Mouse (Mus musculus) G1E (cell line): ENCODE measurements around the gene Rplp2.

Experiments
- CTCF ChIP-seq: IDR thresholded peaks from 2 replicates; pipeline ENCODE4 v1.5.1; 2012; ENCODE audit warnings: low read depth, low read length, inconsistent platforms, mixed read lengths
- GATA1 ChIP-seq: IDR thresholded peaks from 2 replicates; pipeline ENCODE4 v1.6.1; 2012; ENCODE audit warnings: borderline replicate concordance, low read length, inconsistent platforms, mixed read lengths
- GATA2 ChIP-seq: IDR thresholded peaks from 2 replicates; pipeline ENCODE4 v1.6.1; 2012; ENCODE audit warnings: low read depth, low read length, inconsistent platforms, borderline replicate concordance
- POLR2AphosphoS5 ChIP-seq: IDR thresholded peaks from 2 replicates; pipeline ENCODE4 v1.6.1; 2012; ENCODE audit warnings: low read depth, low read length, inconsistent platforms; ENCODE audit not compliant: insufficient replicate concordance
- TAL1 ChIP-seq: conservative IDR thresholded peaks from 2 replicates; pipeline ENCODE4 v1.6.1; 2012; ENCODE audit warnings: low read depth, low read length, inconsistent platforms, mixed read lengths

- TF ChIP-seq CTCF (no peak), POLR2AphosphoS5 (no peak), TAL1 (no peak), GATA1 (no peak), GATA2 (no peak)
These were observed 23.4 kb upstream of the Rplp2 start for GRCm38 (mm10) chr7:141423811-141424210.
